Mouse (Mus musculus): Measurements from ENCODE around the gene Amy2a1. TPM values are rescaled to one million over a fixed set of nuclear protein-coding genes. Genes with fewer than 3 reads are reported as not detected.
"Not testable (repeated sequence)": the region's sequence is repeated elsewhere in the genome, so short reads cannot be mapped to it uniquely, and the experiment has no call there.

The Amy2a1 gene
- 0.97 TPM in 1 of 2 replicates, not detected in the other for polyA plus RNA-seq (2012; rRNA removed)

DNA sequence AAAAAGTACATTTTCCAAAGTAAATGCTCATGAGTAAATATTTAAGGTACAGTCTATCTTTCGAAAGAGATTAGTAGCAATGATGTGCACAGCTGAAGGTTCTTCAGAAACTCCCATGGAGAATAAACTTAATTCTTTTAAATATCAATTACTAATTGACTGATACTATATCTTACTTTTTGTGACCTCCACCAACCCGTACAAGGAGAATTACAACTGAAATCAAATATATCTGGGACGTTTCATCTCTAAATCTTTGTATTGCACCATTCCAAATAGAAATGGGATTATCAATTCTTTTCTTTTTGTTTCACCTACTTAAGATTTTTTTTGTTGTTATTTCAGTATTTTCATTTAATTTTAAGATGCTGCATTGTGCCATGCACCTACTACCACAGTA is at the start of gene Amy2a1:
Gene Amy2a1, minus strand, starts transcription at position 101 of the 400 bp plus-strand sequence.
- DNase-seq (ENCODE audit: low spot score): not testable (repeated sequence)

DNA sequence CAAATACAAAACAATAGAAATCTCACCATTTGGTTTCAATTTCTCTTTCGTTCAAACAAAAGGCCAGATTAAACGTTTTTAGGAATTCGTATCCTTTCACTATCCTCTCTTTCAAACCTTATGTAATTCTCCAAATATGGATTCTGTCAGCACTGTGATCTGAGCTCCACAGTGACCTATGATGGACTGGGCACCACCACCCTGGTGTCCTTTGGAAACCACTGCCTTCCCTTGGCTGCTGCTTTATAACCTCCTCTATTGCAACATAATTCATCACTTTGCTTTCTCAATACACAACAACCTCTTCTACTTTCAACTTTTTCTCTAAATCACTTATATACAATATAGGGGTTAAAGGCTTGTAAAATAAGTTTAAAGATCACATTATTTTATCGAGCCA is 42.4 kb upstream of the Amy2a1 start:
- DNase-seq (ENCODE audit: low spot score): no peak

DNA sequence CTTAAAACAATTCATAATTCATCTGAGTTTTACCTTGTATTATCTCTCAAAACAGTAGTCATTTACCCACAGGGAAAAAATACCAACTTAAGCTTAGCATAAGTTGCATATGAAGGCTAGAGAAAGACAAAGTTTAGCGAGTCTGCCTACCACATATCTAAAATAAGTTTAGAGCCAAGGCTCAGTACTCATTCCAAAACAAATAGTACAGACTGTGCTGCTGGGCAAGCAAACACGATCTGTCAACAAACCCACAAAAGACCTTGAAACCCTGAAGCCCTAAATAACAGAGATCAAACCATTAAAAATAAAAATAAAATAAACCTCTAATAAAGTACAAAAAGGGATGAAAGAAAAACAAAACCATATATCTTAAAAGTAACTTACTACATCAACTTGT is 41.9 kb upstream of the Amy2a1 start:
- no peak for DNase-seq (ENCODE audit: low spot score)

DNA sequence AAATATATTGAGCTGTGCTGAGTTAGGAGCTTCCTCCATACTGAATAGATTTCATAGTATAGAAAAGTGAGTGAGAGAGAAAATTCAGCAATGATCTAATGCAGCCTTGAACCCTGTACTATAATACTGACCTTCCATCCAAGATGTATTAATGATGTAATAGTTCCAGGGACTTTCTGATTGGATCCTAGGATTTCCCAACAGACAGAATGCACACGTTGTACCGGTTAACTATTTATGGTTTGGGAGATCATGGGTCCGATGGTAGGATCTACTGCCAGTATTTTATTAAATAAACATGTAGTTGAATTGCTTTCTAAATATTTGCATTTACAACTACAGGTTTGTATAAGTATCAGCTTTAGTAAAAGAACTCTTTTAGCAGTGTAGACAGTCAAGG is 39.9 kb upstream of the Amy2a1 start:
- DNase-seq (ENCODE audit: low spot score): no peak

DNA sequence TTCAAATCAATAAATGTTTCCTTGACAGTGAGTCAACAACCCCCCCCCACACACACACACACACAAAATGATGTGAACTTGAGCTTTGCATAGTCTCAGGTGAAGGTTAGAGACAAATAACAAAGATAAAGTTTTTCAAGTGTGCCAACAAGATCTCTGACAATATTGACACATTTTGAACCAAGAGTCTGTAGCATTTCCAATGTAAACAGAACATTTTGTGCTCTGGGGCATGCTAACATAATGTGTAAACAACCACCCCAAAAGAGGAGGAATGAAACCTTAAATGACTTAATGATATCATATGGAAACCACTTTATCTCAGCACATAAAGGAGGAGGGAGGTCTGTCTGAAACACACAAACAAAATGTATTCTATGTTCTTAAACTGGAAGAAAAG is 7.5 kb upstream of the Amy2a1 start:
- no peak for DNase-seq (ENCODE audit: low spot score)

Other genes with a start within 250 kb of the Amy2a1 start
- gene Amy2a4, start 241.0 kb downstream of the Amy2a1 start, polyA plus RNA-seq (2012; rRNA removed): 0.04 TPM in 1 of 2 replicates, not detected in the other
- 0.04 TPM in 1 of 2 replicates, not detected in the other for gene Amy2a3, start 208.4 kb downstream of the Amy2a1 start, polyA plus RNA-seq (2012; rRNA removed)
- 0.04 TPM in 1 of 2 replicates, not detected in the other for gene Amy2a2, start 175.8 kb downstream of the Amy2a1 start, polyA plus RNA-seq (2012; rRNA removed)
- 10.7 and 18.4 TPM in 2 replicates for gene Amy1, start 74.3 kb upstream of the Amy2a1 start, polyA plus RNA-seq (2012; rRNA removed)
- 20.8 and 32.1 TPM in 2 replicates for gene Rnpc3, start 97.7 kb upstream of the Amy2a1 start, polyA plus RNA-seq (2012; rRNA removed)

Data from urinary bladder, adult 2 months (tissue).